Mouse (Mus musculus) liver, adult 2 months (tissue): ENCODE data around the gene Ube2c.

Experiments
- CTCF ChIP-seq: fragments of 200-500 bp; IDR thresholded peaks from 2 replicates; pipeline ENCODE4 v1.5.1; 2011; ENCODE audit warnings: low read depth, low read length, control low read depth
- POLR2A ChIP-seq: fragments of 200-500 bp; IDR thresholded peaks from 2 replicates; pipeline ENCODE4 v1.6.1; 2011; ENCODE audit warnings: low read length, control low read depth; ENCODE audit not compliant: insufficient read depth; ENCODE audit errors: extremely low read depth

GRCm38 (mm10) chr2:164806614-164807013, 36.9 kb downstream of the Ube2c start:
- TF ChIP-seq CTCF (no peak), POLR2A (no peak)
